Mouse (Mus musculus): ENCODE data around the gene Creb3.
"Not testable (repeated sequence)": the region's sequence is repeated elsewhere in the genome, so short reads cannot be mapped to it uniquely, and the experiment has no call there.

Creb3 gene

GRCm38 (mm10) chr4:43561997-43562768 is at the start of gene Creb3, which contains the start of gene Tln1:
Gene Creb3, plus strand, starts transcription at chr4:43562332.
Gene Tln1, minus strand, starts transcription at chr4:43562691.
- peak; percentile 91 for DNase-seq

- DNase-seq, result no peak
Observed at GRCm38 (mm10) chr4:43512653-43513052, 49.5 kb upstream of the Creb3 start.

GRCm38 (mm10) chr4:43513300-43513699 is 48.8 kb upstream of the Creb3 start:
- no peak for DNase-seq

GRCm38 (mm10) chr4:43513791-43514190 is 48.3 kb upstream of the Creb3 start:
- no peak for DNase-seq

- DNase-seq, result no peak
Observed at GRCm38 (mm10) chr4:43515764-43516708, 46.1 kb upstream of the Creb3 start.

GRCm38 (mm10) chr4:43519551-43519950 is 42.6 kb upstream of the Creb3 start:
- no peak for DNase-seq

GRCm38 (mm10) chr4:43519956-43520355 is 42.2 kb upstream of the Creb3 start:
- DNase-seq, result peak; percentile 90

GRCm38 (mm10) chr4:43527880-43528279 is 34.3 kb upstream of the Creb3 start:
- DNase-seq, result no peak

GRCm38 (mm10) chr4:43528487-43528886 is 33.6 kb upstream of the Creb3 start:
- DNase-seq, result no peak

GRCm38 (mm10) chr4:43530081-43530501 is 32.0 kb upstream of the Creb3 start:
- no peak for DNase-seq

- peak; percentile 68 for DNase-seq
Observed at GRCm38 (mm10) chr4:43530581-43530980, 31.6 kb upstream of the Creb3 start.

- no peak for DNase-seq
Observed at GRCm38 (mm10) chr4:43533270-43533669, 28.9 kb upstream of the Creb3 start.

- DNase-seq, result no peak
Observed at GRCm38 (mm10) chr4:43535628-43536027, 26.5 kb upstream of the Creb3 start.

GRCm38 (mm10) chr4:43536031-43536430 is 26.1 kb upstream of the Creb3 start:
- DNase-seq, result no peak

GRCm38 (mm10) chr4:43542044-43542443 is 20.1 kb upstream of the Creb3 start:
- DNase-seq, result no peak

- DNase-seq, result no peak
Observed at GRCm38 (mm10) chr4:43546375-43547047, 15.6 kb upstream of the Creb3 start.

- no peak for DNase-seq
Observed at GRCm38 (mm10) chr4:43547160-43547559, 15.0 kb upstream of the Creb3 start.

- DNase-seq, result no peak
Observed at GRCm38 (mm10) chr4:43549055-43549454, 13.1 kb upstream of the Creb3 start.

GRCm38 (mm10) chr4:43551854-43552253 is 10.3 kb upstream of the Creb3 start:
- not testable (repeated sequence) for DNase-seq

GRCm38 (mm10) chr4:43552437-43552836 is 9.7 kb upstream of the Creb3 start:
- DNase-seq, result no peak

- DNase-seq, result no peak
Observed at GRCm38 (mm10) chr4:43553891-43554290, 8.2 kb upstream of the Creb3 start.

GRCm38 (mm10) chr4:43555926-43556325 is 6.2 kb upstream of the Creb3 start:
- DNase-seq, result no peak

- no peak for DNase-seq
Observed at GRCm38 (mm10) chr4:43558028-43558630, 4.0 kb upstream of the Creb3 start.
